Mouse (Mus musculus) forebrain, embryonic 14.5 days (tissue): ENCODE measurements around the gene Dnajb14. TPM values are rescaled to one million over a fixed set of nuclear protein-coding genes. Genes with fewer than 3 reads are reported as not detected.
A peak's percentile ranks its signal among the peaks of the same experiment; 100 is the strongest.
"Not testable (repeated sequence)": the region's sequence is repeated elsewhere in the genome, so short reads cannot be mapped to it uniquely, and the experiment has no call there.

Source experiments
- ATAC-seq: fragments of 200-750 bp; cut with Nextera tagmentation; 2 replicates; pipeline ENCODE4 v1.8.0; 2017; ENCODE audit warnings: mild to moderate bottlenecking, moderate library complexity
- DNase-seq: peaks from one replicate; pipeline ENCODE4 v3.0.0-alpha.2; 2015; ENCODE audit warnings: low spot score
- H3K27ac ChIP-seq: fragments of 300-500 bp; sonication (generic); 2 replicates; pipeline ENCODE4 v1.5.1; 2014; ENCODE audit warnings: low read depth, mild to moderate bottlenecking, control low read depth, low read length, moderate library complexity
- H3K27me3 ChIP-seq: fragments of 300-500 bp; sonication (generic); replicated peaks from 2 replicates; pipeline ENCODE4 v1.6.1; 2014; ENCODE audit warnings: low read length, control low read depth, mixed read lengths; ENCODE audit not compliant: control insufficient read depth, insufficient read depth
- H3K36me3 ChIP-seq: fragments of 300-500 bp; sonication (generic); 2 replicates; pipeline ENCODE4 v1.6.1; 2014; ENCODE audit warnings: low read length, control low read depth; ENCODE audit not compliant: control insufficient read depth, insufficient read depth
- H3K4me1 ChIP-seq: fragments of 300-500 bp; sonication (generic); 2 replicates; pipeline ENCODE4 v1.6.1; 2014; ENCODE audit warnings: antibody characterized with exemption, low read length, control low read depth; ENCODE audit not compliant: control insufficient read depth, insufficient read depth
- H3K4me2 ChIP-seq: fragments of 300-500 bp; sonication (generic); 2 replicates; pipeline ENCODE4 v1.6.1; 2014; ENCODE audit warnings: mild to moderate bottlenecking, control low read depth, low read length
- H3K4me3 ChIP-seq: fragments of 300-500 bp; sonication (generic); 2 replicates; pipeline ENCODE4 v1.5.1; 2014; ENCODE audit warnings: low read depth, low read length, control low read depth
- H3K9ac ChIP-seq: fragments of 300-500 bp; sonication (generic); 2 replicates; pipeline ENCODE4 v1.6.1; 2014; ENCODE audit warnings: mild to moderate bottlenecking, low read length, control low read depth, moderate library complexity
- H3K9me3 ChIP-seq: fragments of 300-500 bp; sonication (generic); replicated peaks from 2 replicates; pipeline ENCODE4 v1.6.1; 2016; ENCODE audit warnings: low read length, control low read depth, mixed read lengths; ENCODE audit not compliant: control insufficient read depth
- WGBS: fragments of 180-500 bp; shearing (Covaris S2); extraction: QIAGEN DNeasy Blood & Tissue Kit; methylation state at CpG from one replicate; pipeline ENCODE4 v1.1.7; 2014; 5-methylcytosine and 5-hydroxymethylcytosine counted together
- polyA plus RNA-seq: library from polyadenylated mRNA; unstranded; fragments of >200 nt; fragmentation: Nextera tagmentation; extraction: Ambion mirVana; gene quantifications from 2 replicates; pipeline ENCODE4 v1.2.1, GENCODE M21; 2014

The Dnajb14 gene
- polyA plus RNA-seq, 1 experiment from 2014 or later: 6.3 TPM

DNA sequence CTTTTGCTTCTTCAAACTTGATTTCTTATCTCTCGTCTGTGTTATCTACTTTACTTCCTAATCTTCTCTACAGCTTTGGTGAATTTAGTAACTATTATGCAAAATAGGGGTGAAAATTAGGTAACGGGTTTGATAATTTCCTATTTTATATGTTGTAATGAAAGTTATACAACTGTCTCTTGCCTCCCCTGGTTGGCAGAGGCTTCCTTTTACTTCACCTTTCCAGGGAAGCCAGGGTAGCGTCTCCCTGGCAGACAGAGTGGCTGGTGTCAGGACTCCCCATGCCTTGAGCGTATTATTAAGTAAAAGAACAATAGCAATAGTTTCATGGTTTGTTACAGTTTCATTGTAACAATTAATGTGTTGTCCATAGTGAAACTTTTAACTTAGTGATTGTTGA is 26.3 kb downstream of the Dnajb14 start:
- Histone ChIP-seq H3K27ac (no peak overlapping the region), H3K4me3 (no peak overlapping the region), H3K27me3 (no peaks in the 10 kb centered on the region), H3K9me3 (no peaks in the 10 kb centered on the region), H3K4me1 (no peaks in the 10 kb centered on the region; the same call in 1 of the 2 replicates), H3K36me3 (peaks cover 27% of the 10 kb centered on the region; the same call in 1 of the 2 replicates), H3K4me2 (no peak overlapping the region), H3K9ac (no peak overlapping the region)
- DNase-seq (no peak), ATAC-seq (no peak)
- WGBS: 81% methylated on average over 4 of the region's 4 CpGs

DNA sequence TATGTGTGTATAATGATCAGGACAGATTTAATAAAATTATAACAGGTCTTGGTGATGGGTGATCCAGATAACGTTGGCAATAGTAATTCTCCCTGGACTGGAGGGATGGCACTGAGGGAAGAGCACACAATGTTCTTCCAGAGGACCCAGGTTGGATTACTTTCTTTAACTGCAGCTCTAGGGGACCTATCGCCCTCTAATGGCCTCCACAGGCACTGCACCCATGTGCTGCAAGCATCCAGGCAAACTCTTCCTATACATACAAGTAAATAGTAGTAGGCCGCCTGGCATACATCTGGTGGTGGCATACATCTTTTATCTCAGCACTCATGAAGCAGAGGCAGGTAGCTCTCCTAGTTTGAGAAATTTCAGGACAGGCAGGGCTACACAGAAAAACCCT is 27.7 kb downstream of the Dnajb14 start:
- DNase-seq: no peak
- 98% methylated on average over 3 of the region's 3 CpGs for WGBS
- Histone ChIP-seq H3K4me2 (no peak overlapping the region), H3K9ac (no peak overlapping the region), H3K27ac (no peak overlapping the region), H3K27me3 (no peaks in the 10 kb centered on the region), H3K4me3 (no peak overlapping the region), H3K36me3 (peaks cover 20% of the 10 kb centered on the region; the same call in 1 of the 2 replicates), H3K9me3 (no peaks in the 10 kb centered on the region), H3K4me1 (no peaks in the 10 kb centered on the region; the same call in 1 of the 2 replicates)
- no peak for ATAC-seq

DNA sequence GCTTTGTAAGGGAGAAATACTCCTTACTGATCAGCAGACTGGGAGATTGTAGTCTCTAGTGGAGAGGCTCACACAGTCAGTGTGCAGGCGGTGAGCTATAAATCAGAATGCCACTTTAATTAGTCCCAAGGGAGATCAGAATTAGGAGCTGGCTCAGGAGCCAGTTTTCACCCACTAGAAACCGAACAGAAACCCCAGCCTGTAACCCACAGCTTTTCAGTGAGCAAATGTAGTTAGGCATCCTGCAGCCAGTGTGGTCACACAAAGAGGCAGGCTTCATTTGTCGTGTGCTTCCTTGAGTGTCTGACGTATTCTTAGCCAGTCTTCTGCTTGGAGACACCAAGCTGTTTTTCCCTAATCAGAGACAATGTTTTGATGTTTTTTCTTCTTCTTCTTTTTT is 28.9 kb downstream of the Dnajb14 start:
- 89% methylated on average over 4 of the region's 4 CpGs for WGBS
- Histone ChIP-seq H3K4me1 (peaks cover 2% of the 10 kb centered on the region; the same call in 1 of the 2 replicates), H3K27ac (no peak overlapping the region), H3K4me3 (no peak overlapping the region), H3K4me2 (no peak overlapping the region), H3K9ac (no peak overlapping the region), H3K9me3 (no peaks in the 10 kb centered on the region), H3K36me3 (peaks cover 19% of the 10 kb centered on the region; the same call in 1 of the 2 replicates), H3K27me3 (no peaks in the 10 kb centered on the region)
- ATAC-seq (no peak), DNase-seq (no peak)

DNA sequence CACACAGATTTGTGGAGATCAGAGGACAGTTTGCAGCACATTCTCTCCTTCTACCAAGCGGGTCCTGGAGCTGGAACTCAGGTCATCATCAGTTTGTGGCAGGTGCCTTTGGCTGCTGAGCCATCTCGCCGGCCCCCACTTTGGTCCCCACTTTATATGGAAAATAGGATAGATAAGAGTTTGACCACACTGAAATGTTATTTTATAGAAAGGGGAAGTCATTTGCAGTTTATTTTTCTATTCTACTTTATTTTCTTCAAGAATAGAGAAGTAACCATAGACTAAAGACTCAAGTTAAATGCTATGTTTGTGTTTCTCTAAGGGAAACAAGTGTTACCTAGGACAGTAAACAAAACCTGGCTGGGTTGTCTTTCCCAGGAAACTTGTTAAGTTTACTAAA is 29.4 kb downstream of the Dnajb14 start:
- H3K4me3 ChIP-seq: no peak overlapping the region
- no peak overlapping the region for H3K4me2 ChIP-seq
- 97% methylated on average over 3 of the region's 3 CpGs for WGBS
- H3K27ac ChIP-seq: no peak overlapping the region
- H3K27me3 ChIP-seq: no peaks in the 10 kb centered on the region
- no peak for DNase-seq
- H3K4me1 ChIP-seq: peaks cover 2% of the 10 kb centered on the region; the same call in 1 of the 2 replicates
- H3K9me3 ChIP-seq: no peaks in the 10 kb centered on the region
- ATAC-seq: no peak
- H3K9ac ChIP-seq: no peak overlapping the region
- H3K36me3 ChIP-seq: peaks cover 19% of the 10 kb centered on the region; the same call in 1 of the 2 replicates

DNA sequence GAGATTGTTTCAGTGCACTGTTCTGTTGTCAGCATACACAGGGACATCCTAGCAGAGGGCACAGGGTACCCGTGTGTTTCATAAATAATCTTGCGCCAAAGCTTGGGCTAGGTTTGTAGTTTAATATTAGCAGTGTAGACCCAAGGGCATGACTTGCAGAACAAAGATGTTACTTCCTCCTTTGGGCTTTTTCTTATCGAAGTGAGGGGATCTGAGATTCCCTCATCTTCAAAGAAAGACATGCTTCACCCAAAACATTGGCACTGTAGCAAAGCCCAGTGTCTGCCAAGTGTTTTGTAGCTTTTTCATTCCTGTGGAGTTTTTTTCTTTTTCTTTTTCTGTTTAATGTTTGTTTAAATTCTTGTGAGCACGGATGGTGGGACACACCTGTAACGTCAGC is 30.2 kb downstream of the Dnajb14 start:
- ATAC-seq (no peak), DNase-seq (no peak)
- Histone ChIP-seq H3K4me1 (peaks cover 2% of the 10 kb centered on the region; the same call in 1 of the 2 replicates), H3K9ac (no peak overlapping the region), H3K4me2 (no peak overlapping the region), H3K9me3 (no peaks in the 10 kb centered on the region), H3K36me3 (0 out of 2 replicates have a peak, but pooled peaks cover 21% of the 10 kb centered on the region), H3K4me3 (no peak overlapping the region), H3K27me3 (no peaks in the 10 kb centered on the region), H3K27ac (no peak overlapping the region)
- WGBS: 86% methylated on average over 5 of the region's 5 CpGs

DNA sequence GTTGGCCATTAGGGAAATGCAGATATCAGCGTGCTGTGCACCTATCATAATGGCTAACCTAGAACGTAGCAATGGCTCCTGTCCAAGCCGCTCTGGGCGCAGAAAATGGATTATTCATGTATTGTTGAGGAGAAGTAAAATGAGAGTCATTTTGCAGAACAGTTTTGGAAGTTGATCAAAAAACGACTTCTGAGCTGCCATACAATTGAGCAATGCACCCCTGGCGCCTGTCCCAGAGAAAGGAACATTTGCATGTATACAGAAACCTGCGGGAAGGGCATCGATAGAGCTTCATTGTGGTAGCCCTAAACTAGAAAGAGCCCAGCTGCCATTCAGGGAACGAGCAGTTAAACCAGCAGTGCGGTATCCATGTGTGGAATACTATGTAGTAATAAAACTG is 32.7 kb downstream of the Dnajb14 start:
- H3K4me2 ChIP-seq: no peak overlapping the region
- DNase-seq (peak; percentile 75), ATAC-seq (peak; percentile 60)
- H3K4me1 ChIP-seq: peaks cover 2% of the 10 kb centered on the region; the same call in 1 of the 2 replicates
- H3K4me3 ChIP-seq: no peak overlapping the region
- no peak overlapping the region for H3K27ac ChIP-seq
- peaks cover 15% of the 10 kb centered on the region; the same call in 1 of the 2 replicates for H3K36me3 ChIP-seq
- no peaks in the 10 kb centered on the region for H3K27me3 ChIP-seq
- 34% methylated on average over 10 of the region's 10 CpGs for WGBS
- H3K9ac ChIP-seq: no peak overlapping the region
- no peaks in the 10 kb centered on the region for H3K9me3 ChIP-seq

DNA sequence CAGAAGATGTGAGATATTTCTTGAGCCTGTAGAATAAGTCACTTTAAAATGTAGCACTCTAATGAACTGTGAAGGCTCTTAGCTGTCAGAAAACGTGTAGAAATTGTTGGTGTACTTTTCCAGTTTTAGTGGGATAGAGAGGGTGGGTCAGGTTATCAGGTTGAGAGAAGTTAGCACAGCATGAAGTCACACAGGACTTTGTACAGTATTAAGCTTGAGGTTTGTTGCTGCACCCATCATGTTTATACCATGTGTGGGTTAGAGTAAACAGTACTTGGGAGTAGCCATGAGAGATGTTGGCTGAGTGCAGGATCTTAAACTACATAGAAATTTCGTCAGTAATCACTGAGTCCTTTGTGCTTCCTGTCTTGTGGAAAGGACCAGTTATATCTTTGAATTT is 45.6 kb downstream of the Dnajb14 start:
- Histone ChIP-seq H3K4me2 (no peak overlapping the region), H3K9ac (no peak overlapping the region), H3K36me3 (0 out of 2 replicates have a peak, but pooled peaks cover 5% of the 10 kb centered on the region), H3K27me3 (no peaks in the 10 kb centered on the region), H3K4me1 (peaks cover 9% of the 10 kb centered on the region), H3K27ac (no peak overlapping the region), H3K4me3 (no peak overlapping the region), H3K9me3 (no peaks in the 10 kb centered on the region)
- ATAC-seq: no peak
- WGBS: 70% methylated on average over 2 of the region's 2 CpGs
- no peak for DNase-seq

DNA sequence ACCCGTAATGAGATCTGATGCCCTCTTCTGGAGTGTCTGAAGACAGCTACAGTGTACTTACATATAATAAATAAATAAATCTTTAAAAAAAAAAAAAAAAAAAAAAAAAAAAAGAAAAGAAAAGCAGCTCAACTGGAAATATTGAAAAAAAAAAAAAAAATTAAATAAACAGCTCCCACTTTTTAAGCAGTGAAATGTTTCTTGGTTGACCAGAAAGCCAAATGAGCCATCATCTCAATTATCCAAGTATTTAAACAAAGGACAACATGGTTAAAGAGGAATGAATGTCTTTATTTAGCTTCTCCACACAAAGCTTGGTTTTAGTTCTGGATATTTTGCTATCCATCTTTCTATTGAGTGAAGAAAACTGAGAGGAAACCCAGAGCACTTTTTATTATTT is 47.1 kb downstream of the Dnajb14 start:
- not testable (repeated sequence) for H3K4me3 ChIP-seq, H3K27ac ChIP-seq, H3K9me3 ChIP-seq, H3K4me2 ChIP-seq, ATAC-seq, DNase-seq, H3K27me3 ChIP-seq, H3K9ac ChIP-seq, H3K36me3 ChIP-seq
- no CpG with 5 or more reads among the region's 1 CpGs for WGBS
- peaks cover 15% of the 10 kb centered on the region for H3K4me1 ChIP-seq

DNA sequence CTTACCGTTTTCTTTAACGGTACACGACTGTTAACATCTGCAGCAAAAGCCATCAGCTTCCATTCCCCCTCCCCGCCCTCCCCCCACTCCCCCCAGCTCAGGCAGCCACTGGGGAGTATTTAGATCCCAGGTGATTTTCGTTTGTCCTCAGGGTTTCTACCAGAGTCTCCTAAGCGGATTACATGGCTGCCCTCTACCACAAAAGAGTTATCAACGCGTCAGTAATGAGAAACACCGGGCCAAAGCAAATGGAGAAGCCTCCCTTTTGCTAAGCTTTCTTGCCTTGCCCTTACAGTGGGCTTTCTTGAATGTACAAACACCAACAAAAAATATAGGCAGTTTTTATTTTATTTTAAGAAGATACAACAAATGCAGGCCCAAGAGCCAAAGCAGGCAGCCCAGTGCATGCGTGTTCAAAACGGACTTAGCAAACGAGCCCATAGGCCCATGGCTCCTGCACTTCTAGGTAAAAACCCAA is 50.3 kb downstream of the Dnajb14 start:
- Histone ChIP-seq H3K4me1 (peaks cover 16% of the 10 kb centered on the region), H3K27ac (peak overlapping the region; percentile 85), H3K36me3 (peaks cover 17% of the 10 kb centered on the region), H3K9ac (peak overlapping the region; percentile 62), H3K9me3 (no peaks in the 10 kb centered on the region), H3K4me3 (peak overlapping the region; percentile 87), H3K27me3 (no peaks in the 10 kb centered on the region), H3K4me2 (peak overlapping the region; percentile 83)
- no peak for DNase-seq
- WGBS: 3% methylated on average over 12 of the region's 12 CpGs
- ATAC-seq: peak; percentile 49
